Mouse (Mus musculus) CD8-positive naive resting alpha-beta T cell, adult 2 months (primary cell): Measurements from ENCODE around the gene Tpi1.
A peak's percentile ranks its signal among the peaks of the same experiment; 100 is the strongest.

Experiments
- DNase-seq, 2 experiments: peaks; one replicate each; pipeline ENCODE4 v3.0.0; 2022; ENCODE audit warnings: low read depth in 2 of 2, low spot score in 2 of 2

Gene Tpi1

DNA sequence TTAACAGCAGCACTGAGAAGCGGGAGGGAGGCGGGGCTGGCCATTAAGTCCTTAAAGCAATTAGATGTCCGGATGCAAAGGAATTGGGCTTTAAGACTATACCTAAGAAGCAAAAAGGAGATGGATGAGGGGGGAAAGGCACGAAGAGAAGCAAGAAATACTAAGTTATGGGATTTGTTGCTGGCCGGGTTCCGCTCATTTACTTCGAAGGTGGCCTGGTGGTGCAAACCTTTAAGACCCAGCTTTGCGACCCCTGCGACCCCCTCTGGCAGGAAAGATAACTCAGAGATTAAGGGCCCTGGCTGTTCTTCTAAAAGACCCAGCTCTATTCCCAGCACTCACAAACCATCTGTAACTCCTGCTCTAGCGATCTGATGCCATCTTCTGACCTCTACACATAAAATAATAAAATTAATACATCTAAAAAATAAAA lies 34.1 kb downstream of the Tpi1 start:
- DNase-seq = no peak

DNA sequence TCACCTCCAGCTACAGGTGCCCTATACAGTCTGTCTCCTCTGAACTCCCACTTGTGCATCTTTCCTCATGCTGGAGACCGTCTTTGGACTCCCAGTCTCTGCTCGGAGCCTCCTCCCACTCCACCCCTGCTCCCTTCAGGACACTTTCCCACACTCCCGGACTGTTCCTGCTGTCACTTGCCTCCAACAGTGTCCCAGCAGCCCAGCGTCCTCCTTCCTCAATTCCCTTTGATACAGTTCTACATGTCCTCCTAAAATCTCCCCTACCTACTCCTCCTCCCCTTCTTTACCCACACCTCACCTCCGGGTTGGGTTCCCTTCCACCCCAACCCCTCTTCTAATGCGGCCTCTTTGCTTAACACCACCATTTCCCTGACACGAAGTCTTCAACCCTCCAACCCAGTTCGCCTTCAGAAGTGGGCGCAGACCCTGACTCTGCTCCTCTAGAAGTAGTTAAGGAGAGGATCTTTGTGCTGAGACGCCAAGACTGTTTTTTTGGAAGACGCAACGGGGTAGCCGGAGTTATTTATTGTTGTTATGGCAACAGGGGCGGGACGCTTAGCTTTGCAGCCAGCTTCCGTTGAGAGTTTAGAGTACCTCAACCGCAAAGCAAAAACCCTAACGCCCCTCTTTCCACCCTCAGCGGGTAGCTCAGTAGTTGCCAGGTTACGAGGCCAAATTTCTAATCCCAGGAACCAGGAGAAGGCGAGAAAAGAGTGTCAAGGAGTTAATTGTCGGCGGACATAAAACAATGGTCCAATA lies 34.7 kb downstream of the Tpi1 start, which contains the start of gene Lrrc23:
TSS of gene Lrrc23 (minus strand) at position 506 of the 762 bp plus-strand sequence.
- DNase-seq = peak; percentile 58 to 69

DNA sequence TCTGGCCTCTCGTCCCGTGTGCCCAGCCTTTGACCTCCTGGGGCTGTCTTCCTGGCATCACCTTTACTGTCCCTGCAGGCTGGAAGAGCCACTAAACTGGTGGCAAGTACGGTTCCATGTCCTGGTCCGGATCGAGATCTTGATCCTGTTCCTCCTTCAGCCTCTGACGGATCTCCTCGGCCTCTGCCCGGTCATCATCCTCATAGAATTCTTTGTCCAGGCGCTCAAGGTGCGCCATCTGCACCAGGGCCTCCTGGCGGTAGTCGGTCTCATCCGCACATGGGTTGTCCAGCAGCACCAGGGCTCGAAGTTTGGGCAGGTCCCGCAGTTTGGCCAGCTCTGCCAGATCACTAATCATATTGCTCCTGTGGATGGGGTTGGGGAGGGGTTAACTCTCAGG lies 43.6 kb downstream of the Tpi1 start:
- no peak for DNase-seq

DNA sequence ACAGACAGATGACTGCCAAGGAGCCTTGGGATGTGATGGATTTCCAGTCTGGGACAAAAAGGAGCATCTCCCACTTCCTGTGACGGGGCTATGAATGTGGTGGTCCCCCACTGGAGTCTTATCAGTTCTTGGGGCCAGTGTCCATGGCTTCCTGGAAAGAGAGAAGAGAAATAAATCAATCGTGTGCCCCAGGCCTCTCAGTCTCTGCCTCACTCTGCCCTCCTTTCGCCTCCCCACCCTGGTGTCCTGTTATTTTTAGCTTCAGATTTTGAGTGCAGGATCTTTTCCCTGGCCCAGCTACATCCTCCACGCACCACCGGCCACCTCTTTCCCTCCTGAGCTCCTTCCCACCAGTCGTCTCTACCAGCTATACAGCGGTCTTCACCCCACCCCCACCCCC lies 44.1 kb downstream of the Tpi1 start:
- no peak for DNase-seq

DNA sequence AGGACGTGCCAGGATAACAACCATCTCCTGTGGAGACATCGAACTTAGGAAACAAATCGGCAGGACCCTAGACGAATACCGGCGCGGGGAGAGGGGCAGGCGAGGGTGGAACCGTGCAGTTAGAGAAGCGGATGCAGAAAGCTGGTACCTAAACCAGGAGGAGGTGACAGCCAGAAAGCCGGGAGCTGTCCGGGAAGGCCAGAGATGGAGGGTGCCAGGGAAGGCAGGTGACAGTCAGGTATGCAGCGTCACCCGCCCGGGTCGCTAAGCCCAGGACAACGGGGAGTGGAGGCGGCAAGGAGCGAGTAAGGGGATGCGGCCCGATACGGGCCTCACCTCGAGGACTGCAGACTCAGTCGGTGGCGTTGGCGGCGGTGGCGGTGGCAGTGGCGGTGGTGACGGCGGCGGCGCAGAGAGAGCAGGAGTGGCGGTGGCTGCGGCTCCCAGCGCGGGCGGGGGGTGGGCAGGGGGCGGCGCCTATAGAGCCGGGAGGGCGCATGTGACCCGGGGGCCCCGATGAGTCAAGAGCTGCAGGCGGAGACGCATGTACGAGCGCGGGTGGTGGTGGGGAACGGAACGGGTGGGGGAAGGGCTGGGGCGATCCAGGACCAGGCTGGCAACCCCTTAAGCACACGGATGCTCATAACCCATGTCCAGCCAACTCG lies 44.9 kb downstream of the Tpi1 start, which contains the start of gene Eno2:
TSS of gene Eno2 (minus strand) at position 573 of the 665 bp plus-strand sequence.
- peak in 1 of 2 experiments; percentile 28 for DNase-seq

DNA sequence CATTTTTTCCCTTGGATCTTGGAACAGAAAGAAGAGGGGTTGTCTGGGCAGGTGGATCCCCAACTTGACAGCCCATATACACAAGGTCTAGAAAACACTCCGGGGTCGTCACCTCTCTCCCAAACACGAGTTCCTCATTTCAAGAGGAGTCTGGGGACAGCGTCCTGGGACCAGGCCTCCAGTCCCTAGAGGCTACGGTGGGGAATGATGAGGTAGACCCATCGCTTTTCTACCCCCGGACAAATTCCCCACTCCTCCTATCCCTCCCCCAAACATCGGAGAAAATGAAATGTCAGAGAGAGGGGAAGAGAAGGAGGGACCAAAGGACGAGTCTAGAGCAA lies 45.4 kb downstream of the Tpi1 start:
- DNase-seq = no peak

DNA sequence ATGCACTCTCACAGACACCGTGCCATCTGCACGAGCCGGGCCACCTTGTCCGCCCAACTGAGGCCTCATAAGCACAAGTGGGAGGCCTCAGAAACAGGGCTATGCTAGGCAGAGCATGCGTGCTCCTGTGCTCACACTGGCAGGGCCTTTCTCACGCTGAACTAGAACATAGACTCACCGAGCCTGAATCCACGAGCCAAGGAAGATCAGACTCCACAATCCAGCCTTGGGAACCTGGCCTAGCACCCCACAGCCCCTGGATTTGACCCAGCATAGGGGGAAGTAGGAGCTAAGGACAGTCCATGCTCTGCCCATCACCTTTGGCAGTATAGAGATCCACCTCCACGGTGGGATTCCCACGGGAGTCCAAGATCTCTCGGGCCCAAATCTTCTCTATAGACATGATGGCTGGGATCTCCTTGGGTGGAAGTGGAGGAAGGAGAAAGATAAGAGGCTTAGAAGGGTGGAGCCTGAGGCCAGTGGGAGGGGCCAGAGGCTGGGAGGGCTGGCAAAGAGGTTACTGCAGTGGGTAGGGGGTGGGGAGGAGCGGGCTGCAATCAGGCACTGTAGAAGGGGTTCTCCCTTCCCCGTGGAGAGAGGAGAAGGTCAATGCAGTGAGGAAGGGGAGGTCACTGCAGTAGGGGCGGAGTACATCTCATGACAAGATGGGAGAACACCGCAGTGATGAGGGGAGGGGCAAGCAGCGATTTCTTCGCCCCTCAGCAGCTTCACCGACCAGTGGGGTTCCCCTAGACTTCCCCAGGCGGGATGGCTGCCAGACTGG lies 46.0 kb downstream of the Tpi1 start:
- no peak for DNase-seq

DNA sequence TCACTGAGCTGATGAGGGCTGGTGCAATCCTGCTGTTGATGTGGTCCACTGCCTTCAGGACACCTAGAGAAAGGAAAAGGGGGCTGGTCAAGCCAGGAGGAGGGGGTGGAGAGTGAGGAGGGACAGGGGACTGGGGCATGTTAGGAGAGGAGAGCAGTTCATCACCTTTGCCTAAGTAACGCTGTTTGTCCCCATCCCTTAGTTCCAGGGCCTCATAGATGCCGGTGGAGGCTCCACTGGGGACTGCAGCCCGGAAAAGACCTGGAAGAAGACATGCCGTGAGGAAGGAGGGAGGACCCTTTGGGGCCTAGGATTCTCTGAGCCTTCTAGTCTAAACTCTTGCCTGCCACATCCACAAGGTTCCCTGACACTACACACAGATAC lies 46.6 kb downstream of the Tpi1 start:
- DNase-seq = no peak

DNA sequence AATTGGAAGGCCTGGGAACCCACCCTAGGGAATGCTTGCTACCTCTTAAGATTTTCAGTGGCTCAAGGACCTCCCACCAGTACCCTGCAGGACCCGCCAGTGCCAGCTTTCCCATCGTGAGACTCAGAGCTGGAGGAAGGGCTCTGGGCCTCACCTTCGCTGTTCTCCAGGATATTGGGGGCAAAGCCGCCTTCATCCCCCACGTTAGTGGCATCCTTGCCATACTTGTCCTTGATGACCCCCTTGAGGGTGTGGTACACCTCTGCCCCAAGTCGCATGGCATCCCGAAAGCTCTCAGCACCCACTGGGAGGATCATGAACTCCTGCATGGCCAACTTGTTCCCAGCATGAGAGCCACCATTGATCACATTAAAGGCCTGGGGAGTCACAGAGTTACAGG lies 48.1 kb downstream of the Tpi1 start:
- no peak for DNase-seq
